Mouse (Mus musculus) midbrain, embryonic 15.5 days (tissue): Measurements from ENCODE around the gene Focad. TPM values are rescaled to one million over a fixed set of nuclear protein-coding genes. Genes with fewer than 3 reads are reported as not detected.

ENCODE experiments used
- ATAC-seq: fragments of 200-750 bp; cut with Nextera tagmentation; replicated peaks from 2 replicates; pipeline ENCODE4 v1.8.0; 2017; ENCODE audit warnings: moderate TSS enrichment
- H3K27ac ChIP-seq: fragments of 300-500 bp; sonication (generic); 2 replicates; pipeline ENCODE4 v1.5.1; 2015; ENCODE audit warnings: mild to moderate bottlenecking, inconsistent platforms
- H3K27me3 ChIP-seq: fragments of 300-500 bp; sonication (generic); replicated peaks from 2 replicates; pipeline ENCODE4 v1.6.1; 2015; ENCODE audit warnings: inconsistent platforms
- H3K36me3 ChIP-seq: fragments of 300-500 bp; sonication (generic); replicated peaks from 2 replicates; pipeline ENCODE4 v1.6.1; 2015; ENCODE audit warnings: inconsistent platforms
- H3K4me1 ChIP-seq: fragments of 300-500 bp; sonication (generic); 2 replicates; pipeline ENCODE4 v1.6.1; 2015; ENCODE audit warnings: inconsistent platforms
- H3K4me2 ChIP-seq: fragments of 300-500 bp; sonication (generic); 2 replicates; pipeline ENCODE4 v1.6.1; 2015; ENCODE audit warnings: inconsistent platforms, mild to moderate bottlenecking, moderate library complexity
- H3K4me3 ChIP-seq: fragments of 300-500 bp; sonication (generic); 2 replicates; pipeline ENCODE4 v1.5.1; 2015; ENCODE audit warnings: mild to moderate bottlenecking, inconsistent platforms
- H3K9ac ChIP-seq: fragments of 300-500 bp; sonication (generic); 2 replicates; pipeline ENCODE4 v1.6.1; 2015; ENCODE audit warnings: mild to moderate bottlenecking, inconsistent platforms
- H3K9me3 ChIP-seq: fragments of 300-500 bp; sonication (generic); 2 replicates; pipeline ENCODE4 v1.6.1; 2016; ENCODE audit warnings: inconsistent platforms
- WGBS: fragments of 180-500 bp; shearing (Covaris S2); methylation state at CpG from one replicate; pipeline ENCODE4 v1.1.7; 2015; ENCODE audit warnings: mixed read lengths; 5-methylcytosine and 5-hydroxymethylcytosine counted together
- polyA plus RNA-seq: library from polyadenylated mRNA; unstranded; fragments of >200 nt; fragmentation: Nextera tagmentation; extraction: Ambion mirVana; gene quantifications from 2 replicates; pipeline ENCODE4 v1.2.1, GENCODE M21; 2015

The Focad gene
- polyA plus RNA-seq = 13.8 and 15.1 TPM in 2 replicates

- Histone ChIP-seq H3K9ac (peak within 1 kb of the TSS; percentile 56), H3K9me3 (no peaks in the 10 kb centered on the region), H3K4me2 (peak within 1 kb of the TSS; percentile 86), H3K27me3 (no peaks in the 10 kb centered on the region), H3K27ac (peak within 1 kb of the TSS; percentile 75), H3K4me3 (peak within 1 kb of the TSS; percentile 59), H3K36me3 (no peaks in the 10 kb centered on the region), H3K4me1 (peaks cover 8% of the 10 kb centered on the region; the same call in 1 of the 2 replicates)
- WGBS = under 1% methylated on average over 34 of the region's 34 CpGs
- ATAC-seq = peak; percentile 100
Measured at GRCm38 (mm10) chr4:88094062-88094767, at the start of gene Focad. Gene Focad (plus strand): TSS chr4:88094629.

GRCm38 (mm10) chr4:88045151-88045550 lies 49.3 kb upstream of the Focad start:
- ATAC-seq = no peak
- Histone ChIP-seq H3K9ac (no peak overlapping the region), H3K9me3 (no peaks in the 10 kb centered on the region), H3K27me3 (no peaks in the 10 kb centered on the region), H3K27ac (no peak overlapping the region), H3K36me3 (no peaks in the 10 kb centered on the region), H3K4me1 (no peaks in the 10 kb centered on the region), H3K4me3 (no peak overlapping the region), H3K4me2 (no peak overlapping the region)
- 86% methylated on average over 4 of the region's 4 CpGs for WGBS

- no peaks in the 10 kb centered on the region for H3K27me3 ChIP-seq
- no peaks in the 10 kb centered on the region for H3K4me1 ChIP-seq
- no peaks in the 10 kb centered on the region for H3K36me3 ChIP-seq
- no peak overlapping the region for H3K27ac ChIP-seq
- 85% methylated on average over 8 of the region's 8 CpGs for WGBS
- H3K4me2 ChIP-seq = no peak overlapping the region
- no peaks in the 10 kb centered on the region for H3K9me3 ChIP-seq
- ATAC-seq = no peak
- no peak overlapping the region for H3K9ac ChIP-seq
- H3K4me3 ChIP-seq = no peak overlapping the region
Measured at GRCm38 (mm10) chr4:88046280-88046679, 48.1 kb upstream of the Focad start.

GRCm38 (mm10) chr4:88075388-88075787 lies 19.0 kb upstream of the Focad start:
- H3K27ac ChIP-seq = no peak overlapping the region
- H3K9ac ChIP-seq = no peak overlapping the region
- WGBS = 58% methylated on average over 2 of the region's 2 CpGs
- no peaks in the 10 kb centered on the region for H3K27me3 ChIP-seq
- H3K4me1 ChIP-seq = 0 out of 2 replicates have a peak, but pooled peaks cover 6% of the 10 kb centered on the region
- no peaks in the 10 kb centered on the region for H3K36me3 ChIP-seq
- ATAC-seq = no peak
- no peak overlapping the region for H3K4me3 ChIP-seq
- no peak overlapping the region for H3K4me2 ChIP-seq
- H3K9me3 ChIP-seq = no peaks in the 10 kb centered on the region

- no peak overlapping the region for H3K4me3 ChIP-seq
- H3K9me3 ChIP-seq = no peaks in the 10 kb centered on the region
- H3K4me2 ChIP-seq = no peak overlapping the region
- ATAC-seq = no peak
- no peaks in the 10 kb centered on the region for H3K36me3 ChIP-seq
- 71% methylated on average over 3 of the region's 3 CpGs for WGBS
- H3K27me3 ChIP-seq = no peaks in the 10 kb centered on the region
- H3K27ac ChIP-seq = no peak overlapping the region
- H3K4me1 ChIP-seq = 0 out of 2 replicates have a peak, but pooled peaks cover 6% of the 10 kb centered on the region
- H3K9ac ChIP-seq = no peak overlapping the region
Measured at GRCm38 (mm10) chr4:88078983-88079382, 15.4 kb upstream of the Focad start.

- H3K4me2 ChIP-seq = no peak overlapping the region
- no peak overlapping the region for H3K27ac ChIP-seq
- 0 out of 2 replicates have a peak, but pooled peaks cover 5% of the 10 kb centered on the region for H3K4me1 ChIP-seq
- no peaks in the 10 kb centered on the region for H3K36me3 ChIP-seq
- H3K27me3 ChIP-seq = no peaks in the 10 kb centered on the region
- no peak overlapping the region for H3K9ac ChIP-seq
- no peak for ATAC-seq
- WGBS = 77% methylated on average over 5 of the region's 5 CpGs
- no peak overlapping the region for H3K4me3 ChIP-seq
- H3K9me3 ChIP-seq = no peaks in the 10 kb centered on the region
Measured at GRCm38 (mm10) chr4:88081417-88081816, 13.0 kb upstream of the Focad start.

GRCm38 (mm10) chr4:88081885-88082284 lies 12.5 kb upstream of the Focad start:
- no peak for ATAC-seq
- no peak overlapping the region for H3K9ac ChIP-seq
- H3K4me2 ChIP-seq = no peak overlapping the region
- H3K36me3 ChIP-seq = no peaks in the 10 kb centered on the region
- H3K4me1 ChIP-seq = 0 out of 2 replicates have a peak, but pooled peaks cover under 1% of the 10 kb centered on the region
- no peak overlapping the region for H3K4me3 ChIP-seq
- WGBS = 94% methylated on average over 3 of the region's 3 CpGs
- H3K9me3 ChIP-seq = no peaks in the 10 kb centered on the region
- H3K27ac ChIP-seq = no peak overlapping the region
- no peaks in the 10 kb centered on the region for H3K27me3 ChIP-seq

GRCm38 (mm10) chr4:88082381-88082780 lies 12.0 kb upstream of the Focad start:
- no peaks in the 10 kb centered on the region for H3K36me3 ChIP-seq
- H3K27ac ChIP-seq = no peak overlapping the region
- ATAC-seq = no peak
- H3K9me3 ChIP-seq = no peaks in the 10 kb centered on the region
- no peaks in the 10 kb centered on the region for H3K4me1 ChIP-seq
- WGBS = 83% methylated on average over 4 of the region's 4 CpGs
- H3K4me2 ChIP-seq = no peak overlapping the region
- H3K9ac ChIP-seq = no peak overlapping the region
- H3K27me3 ChIP-seq = no peaks in the 10 kb centered on the region
- H3K4me3 ChIP-seq = no peak overlapping the region

GRCm38 (mm10) chr4:88083781-88084180 lies 10.6 kb upstream of the Focad start:
- no peaks in the 10 kb centered on the region for H3K36me3 ChIP-seq
- H3K27me3 ChIP-seq = no peaks in the 10 kb centered on the region
- H3K9me3 ChIP-seq = no peaks in the 10 kb centered on the region
- no peak for ATAC-seq
- no peak overlapping the region for H3K4me3 ChIP-seq
- no peaks in the 10 kb centered on the region for H3K4me1 ChIP-seq
- H3K4me2 ChIP-seq = no peak overlapping the region
- WGBS = 71% methylated on average over 3 of the region's 3 CpGs
- no peak overlapping the region for H3K9ac ChIP-seq
- H3K27ac ChIP-seq = no peak overlapping the region

- no peak overlapping the region for H3K9ac ChIP-seq
- no peak overlapping the region for H3K27ac ChIP-seq
- 80% methylated on average over 2 of the region's 2 CpGs for WGBS
- no peaks in the 10 kb centered on the region for H3K36me3 ChIP-seq
- ATAC-seq = no peak
- no peaks in the 10 kb centered on the region for H3K9me3 ChIP-seq
- H3K4me1 ChIP-seq = peaks cover 8% of the 10 kb centered on the region; the same call in 1 of the 2 replicates
- no peak overlapping the region for H3K4me3 ChIP-seq
- H3K4me2 ChIP-seq = no peak overlapping the region
- H3K27me3 ChIP-seq = no peaks in the 10 kb centered on the region
Measured at GRCm38 (mm10) chr4:88090316-88090715, 4.1 kb upstream of the Focad start.

- Histone ChIP-seq H3K9ac (peak overlapping the region; percentile 56), H3K4me2 (peak overlapping the region; percentile 86), H3K27me3 (no peaks in the 10 kb centered on the region), H3K9me3 (no peaks in the 10 kb centered on the region), H3K4me1 (peaks cover 8% of the 10 kb centered on the region; the same call in 1 of the 2 replicates), H3K27ac (peak overlapping the region; percentile 75; the same call in 1 of the 2 replicates), H3K36me3 (no peaks in the 10 kb centered on the region), H3K4me3 (peak overlapping the region; percentile 59)
- no peak for ATAC-seq
- WGBS = under 1% methylated on average over 30 of the region's 30 CpGs
Measured at GRCm38 (mm10) chr4:88094768-88095420, 465 bp downstream of the Focad start.

- Histone ChIP-seq H3K9ac (no peak overlapping the region), H3K9me3 (no peaks in the 10 kb centered on the region), H3K36me3 (no peaks in the 10 kb centered on the region), H3K4me3 (no peak overlapping the region), H3K4me1 (peaks cover 8% of the 10 kb centered on the region; the same call in 1 of the 2 replicates), H3K27ac (no peak overlapping the region), H3K27me3 (no peaks in the 10 kb centered on the region), H3K4me2 (no peak overlapping the region)
- ATAC-seq = no peak
- WGBS = 78% methylated on average over 2 of the region's 2 CpGs
Measured at GRCm38 (mm10) chr4:88095693-88096092, 1.3 kb downstream of the Focad start.
